Mouse (Mus musculus) neural tube, embryonic 13.5 days (tissue): ENCODE measurements around the gene Ddx43. TPM values are rescaled to one million over a fixed set of nuclear protein-coding genes. Genes with fewer than 3 reads are reported as not detected.
"Not testable (repeated sequence)": the region's sequence is repeated elsewhere in the genome, so short reads cannot be mapped to it uniquely, and the experiment has no call there.

ENCODE experiments used
- ATAC-seq: fragments of 200-750 bp; cut with Nextera tagmentation; 2 replicates; pipeline ENCODE4 v1.8.0; 2017; ENCODE audit warnings: low read depth, mild to moderate bottlenecking, moderate TSS enrichment, moderate library complexity
- H3K27ac ChIP-seq: fragments of 300-500 bp; sonication (generic); replicated peaks from 2 replicates; pipeline ENCODE4 v1.5.1; 2015; ENCODE audit warnings: moderate library complexity, mild to moderate bottlenecking, inconsistent platforms
- H3K27me3 ChIP-seq: fragments of 300-500 bp; sonication (generic); 2 replicates; pipeline ENCODE4 v1.6.1; 2015; ENCODE audit warnings: mild to moderate bottlenecking, inconsistent platforms
- H3K36me3 ChIP-seq: fragments of 300-500 bp; sonication (generic); 2 replicates; pipeline ENCODE4 v1.6.1; 2015; ENCODE audit warnings: mild to moderate bottlenecking, inconsistent platforms
- H3K4me1 ChIP-seq: fragments of 300-500 bp; sonication (generic); replicated peaks from 2 replicates; pipeline ENCODE4 v1.6.1; 2015; ENCODE audit warnings: inconsistent platforms
- H3K4me2 ChIP-seq: fragments of 300-500 bp; sonication (generic); 2 replicates; pipeline ENCODE4 v1.6.1; 2015; ENCODE audit warnings: inconsistent platforms, mild to moderate bottlenecking, moderate library complexity
- H3K4me3 ChIP-seq: fragments of 300-500 bp; sonication (generic); 2 replicates; pipeline ENCODE4 v1.5.1; 2015; ENCODE audit warnings: mild to moderate bottlenecking, inconsistent platforms
- H3K9ac ChIP-seq: fragments of 300-500 bp; sonication (generic); 2 replicates; pipeline ENCODE4 v1.6.1; 2015; ENCODE audit warnings: moderate library complexity, mild to moderate bottlenecking, inconsistent platforms
- H3K9me3 ChIP-seq: fragments of 300-500 bp; sonication (generic); 2 replicates; pipeline ENCODE4 v1.6.1; 2016; ENCODE audit warnings: inconsistent platforms
- WGBS: fragments of 180-500 bp; shearing (Covaris S2); methylation state at CpG from one replicate; pipeline ENCODE4 v1.1.7; 2015; 5-methylcytosine and 5-hydroxymethylcytosine counted together
- polyA plus RNA-seq: library from polyadenylated mRNA; unstranded; fragments of >200 nt; fragmentation: Nextera tagmentation; extraction: Ambion mirVana; gene quantifications from 2 replicates; pipeline ENCODE4 v1.2.1, GENCODE M21; 2015

The Ddx43 gene
- polyA plus RNA-seq, result 0.18 and 0.25 TPM in 2 replicates

GRCm38 (mm10) chr9:78395630-78396351, at the start of gene Ddx43:
TSS of gene Ddx43 (plus strand) at chr9:78395777.
- no peaks in the 10 kb centered on the region for H3K9me3 ChIP-seq

GRCm38 (mm10) chr9:78347004-78347403, 48.6 kb upstream of the Ddx43 start:
- Histone ChIP-seq H3K9ac (no peak overlapping the region), H3K27ac (no peak overlapping the region), H3K4me1 (no peaks in the 10 kb centered on the region), H3K4me3 (no peak overlapping the region), H3K36me3 (no peaks in the 10 kb centered on the region), H3K9me3 (no peaks in the 10 kb centered on the region), H3K4me2 (no peak overlapping the region), H3K27me3 (no peaks in the 10 kb centered on the region)
- WGBS, result 72% methylated on average over 3 of the region's 3 CpGs
- ATAC-seq, result no peak

More at GRCm38 (mm10) chr9:78395630-78396351, at the start of gene Ddx43:
- H3K4me2 ChIP-seq, result peak within 1 kb of the TSS; percentile 60
- ATAC-seq, result peak; percentile 97
- WGBS, result 4% methylated on average over 82 of the region's 93 CpGs
- H3K4me3 ChIP-seq, result peak within 1 kb of the TSS; percentile 49
- peaks cover 72% of the 10 kb centered on the region for H3K27me3 ChIP-seq
- no peak within 1 kb of the TSS for H3K27ac ChIP-seq
- H3K9ac ChIP-seq, result peak within 1 kb of the TSS; percentile 58
- peaks cover 8% of the 10 kb centered on the region for H3K4me1 ChIP-seq
- no peaks in the 10 kb centered on the region for H3K36me3 ChIP-seq

- not testable (repeated sequence) for H3K27ac ChIP-seq, H3K4me1 ChIP-seq, H3K36me3 ChIP-seq, H3K4me2 ChIP-seq, H3K4me3 ChIP-seq, H3K9me3 ChIP-seq, H3K9ac ChIP-seq, H3K27me3 ChIP-seq, ATAC-seq
- WGBS, result 72% methylated on average over 6 of the region's 6 CpGs
These were observed 47.2 kb upstream of the Ddx43 start for GRCm38 (mm10) chr9:78348206-78349004.

- not testable (repeated sequence) for ATAC-seq, H3K36me3 ChIP-seq
These were observed 46.4 kb upstream of the Ddx43 start for GRCm38 (mm10) chr9:78349141-78349540.

GRCm38 (mm10) chr9:78350007-78350406, 45.6 kb upstream of the Ddx43 start:
- not testable (repeated sequence) for H3K36me3 ChIP-seq, H3K27ac ChIP-seq, H3K4me1 ChIP-seq, H3K4me3 ChIP-seq, H3K9me3 ChIP-seq, ATAC-seq, H3K27me3 ChIP-seq, H3K4me2 ChIP-seq, H3K9ac ChIP-seq

More at GRCm38 (mm10) chr9:78349141-78349540, 46.4 kb upstream of the Ddx43 start:
- 84% methylated on average over 3 of the region's 3 CpGs for whole genome bisulfite sequencing
- H3K27ac ChIP-seq, H3K4me2 ChIP-seq, H3K4me3 ChIP-seq, H3K9me3 ChIP-seq, H3K4me1 ChIP-seq, H3K9ac ChIP-seq, H3K27me3 ChIP-seq: not testable (repeated sequence)

GRCm38 (mm10) chr9:78351504-78352220, 43.9 kb upstream of the Ddx43 start:
- ATAC-seq, result no peak
- no peaks in the 10 kb centered on the region for H3K9me3 ChIP-seq
- H3K4me3 ChIP-seq, result no peak overlapping the region
- no peak overlapping the region for H3K9ac ChIP-seq
- WGBS, result 85% methylated on average over 6 of the region's 6 CpGs
- H3K4me1 ChIP-seq, result no peaks in the 10 kb centered on the region
- no peaks in the 10 kb centered on the region for H3K36me3 ChIP-seq
- H3K4me2 ChIP-seq, result no peak overlapping the region
- no peaks in the 10 kb centered on the region for H3K27me3 ChIP-seq
- no peak overlapping the region for H3K27ac ChIP-seq

GRCm38 (mm10) chr9:78354665-78355578, 40.7 kb upstream of the Ddx43 start:
- H3K36me3 ChIP-seq, result no peaks in the 10 kb centered on the region
- no peaks in the 10 kb centered on the region for H3K27me3 ChIP-seq
- no peak overlapping the region for H3K4me3 ChIP-seq
- 78% methylated on average over 11 of the region's 11 CpGs for WGBS
- no peak overlapping the region for H3K9ac ChIP-seq
- H3K27ac ChIP-seq, result no peak overlapping the region
- H3K4me2 ChIP-seq, result no peak overlapping the region
- no peaks in the 10 kb centered on the region for H3K4me1 ChIP-seq
- ATAC-seq, result no peak
- H3K9me3 ChIP-seq, result no peaks in the 10 kb centered on the region

- Histone ChIP-seq H3K27ac (no peak within 1 kb of the TSS), H3K4me1 (no peaks in the 10 kb centered on the region), H3K9ac (no peak within 1 kb of the TSS), H3K4me2 (no peak within 1 kb of the TSS), H3K36me3 (no peaks in the 10 kb centered on the region), H3K9me3 (no peaks in the 10 kb centered on the region), H3K4me3 (no peak within 1 kb of the TSS), H3K27me3 (no peaks in the 10 kb centered on the region)
- WGBS, result 88% methylated on average over 8 of the region's 8 CpGs
- ATAC-seq, result no peak
These were observed 40.0 kb upstream of the Ddx43 start, which contains the start of gene Gsta2 for GRCm38 (mm10) chr9:78355611-78356010. TSS of gene Gsta2 (minus strand) at chr9:78355788.

GRCm38 (mm10) chr9:78358053-78358452, 37.5 kb upstream of the Ddx43 start:
- WGBS, result 17% methylated on average over 9 of the region's 9 CpGs
- no peaks in the 10 kb centered on the region for H3K9me3 ChIP-seq
- no peaks in the 10 kb centered on the region for H3K27me3 ChIP-seq
- no peaks in the 10 kb centered on the region for H3K4me1 ChIP-seq
- peak; percentile 43; the same call in 1 of the 2 replicates for ATAC-seq
- no peak overlapping the region for H3K27ac ChIP-seq
- no peak overlapping the region for H3K4me3 ChIP-seq
- no peak overlapping the region for H3K4me2 ChIP-seq
- no peaks in the 10 kb centered on the region for H3K36me3 ChIP-seq
- H3K9ac ChIP-seq, result no peak overlapping the region

- WGBS, result 86% methylated on average over 6 of the region's 6 CpGs
- no peak overlapping the region for H3K4me3 ChIP-seq
- H3K36me3 ChIP-seq, result no peaks in the 10 kb centered on the region
- H3K9me3 ChIP-seq, result no peaks in the 10 kb centered on the region
- H3K4me1 ChIP-seq, result no peaks in the 10 kb centered on the region
- no peak overlapping the region for H3K27ac ChIP-seq
- no peak for ATAC-seq
- H3K9ac ChIP-seq, result no peak overlapping the region
- H3K27me3 ChIP-seq, result no peaks in the 10 kb centered on the region
- H3K4me2 ChIP-seq, result no peak overlapping the region
These were observed 35.7 kb upstream of the Ddx43 start for GRCm38 (mm10) chr9:78359750-78360483.

GRCm38 (mm10) chr9:78360484-78360872, 35.1 kb upstream of the Ddx43 start:
- H3K27me3 ChIP-seq, result no peaks in the 10 kb centered on the region
- no peak for ATAC-seq
- no peak overlapping the region for H3K4me3 ChIP-seq
- WGBS, result 52% methylated on average over 2 of the region's 2 CpGs
- H3K4me2 ChIP-seq, result no peak overlapping the region
- H3K4me1 ChIP-seq, result no peaks in the 10 kb centered on the region
- H3K9ac ChIP-seq, result no peak overlapping the region
- no peak overlapping the region for H3K27ac ChIP-seq
- no peaks in the 10 kb centered on the region for H3K36me3 ChIP-seq
- H3K9me3 ChIP-seq, result no peaks in the 10 kb centered on the region
